Mouse (Mus musculus) megakaryocyte, embryonic 14.5 days (primary cell): ENCODE results near the gene Naaladl1. TPM values are rescaled to one million over a fixed set of nuclear protein-coding genes. Genes with fewer than 3 reads are reported as not detected.

Source experiments
- H3K27me3 ChIP-seq: replicated peaks from 2 replicates; pipeline ENCODE3; 2012; ENCODE audit warnings: inconsistent platforms
- H3K36me3 ChIP-seq: replicated peaks from 2 replicates; pipeline ENCODE3; 2012; ENCODE audit warnings: low read length, inconsistent platforms, mixed read lengths
- H3K4me1 ChIP-seq: 2 replicates; pipeline ENCODE4 v1.6.1; 2012; ENCODE audit warnings: inconsistent platforms
- H3K4me3 ChIP-seq: replicated peaks from 2 replicates; pipeline ENCODE3; 2012; ENCODE audit warnings: moderate library complexity, mild to moderate bottlenecking, inconsistent platforms
- H3K9me3 ChIP-seq: 2 replicates; pipeline ENCODE4 v1.6.1; 2012; ENCODE audit warnings: inconsistent platforms
- FLI1 ChIP-seq: IDR thresholded peaks from 2 replicates; pipeline ENCODE4 v1.6.1; 2012; ENCODE audit warnings: low read length, inconsistent platforms, mixed read lengths
- GATA1 ChIP-seq: IDR thresholded peaks from 3 replicates; pipeline ENCODE4 v1.6.1; 2012; ENCODE audit warnings: mixed read lengths, low read length, inconsistent platforms, borderline replicate concordance
- polyA plus RNA-seq: library from polyadenylated mRNA; stranded (reverse); fragments of >175 nt; gene quantifications from 2 replicates; pipeline ENCODE4 v1.2.3, GENCODE M21; 2012; ENCODE audit warnings: low replicate concordance; ENCODE audit not compliant: insufficient read depth

The Naaladl1 gene
- polyA plus RNA-seq, 1 experiment: 0.30 TPM

DNA sequence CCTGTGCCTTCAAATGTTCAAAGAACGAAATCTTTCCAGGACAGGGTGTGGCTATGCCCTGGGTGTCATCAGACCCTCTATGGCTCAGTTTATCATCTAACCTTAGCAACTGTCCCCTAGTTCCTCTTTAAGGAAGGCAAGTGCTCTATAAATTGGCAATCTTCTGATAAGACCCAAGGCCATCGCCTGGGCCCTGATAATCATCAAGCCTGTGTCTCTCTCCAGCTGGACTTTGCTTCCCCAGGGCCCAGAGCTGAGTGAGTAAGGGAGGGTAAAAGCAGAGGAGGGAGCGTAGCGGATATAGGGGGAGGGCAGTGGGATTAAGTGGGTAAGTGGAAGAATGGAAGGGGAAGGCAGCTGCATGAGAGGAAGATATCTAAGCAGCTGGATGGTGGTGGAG lies 1.1 kb upstream of the Naaladl1 start:
- Histone ChIP-seq H3K36me3 (peaks cover 5% of the 10 kb centered on the region), H3K4me3 (no peak overlapping the region), H3K27me3 (no peaks in the 10 kb centered on the region), H3K4me1 (peaks cover 55% of the 10 kb centered on the region), H3K9me3 (no peaks in the 10 kb centered on the region)
- TF ChIP-seq FLI1: no peak
- TF ChIP-seq GATA1: no peak

DNA sequence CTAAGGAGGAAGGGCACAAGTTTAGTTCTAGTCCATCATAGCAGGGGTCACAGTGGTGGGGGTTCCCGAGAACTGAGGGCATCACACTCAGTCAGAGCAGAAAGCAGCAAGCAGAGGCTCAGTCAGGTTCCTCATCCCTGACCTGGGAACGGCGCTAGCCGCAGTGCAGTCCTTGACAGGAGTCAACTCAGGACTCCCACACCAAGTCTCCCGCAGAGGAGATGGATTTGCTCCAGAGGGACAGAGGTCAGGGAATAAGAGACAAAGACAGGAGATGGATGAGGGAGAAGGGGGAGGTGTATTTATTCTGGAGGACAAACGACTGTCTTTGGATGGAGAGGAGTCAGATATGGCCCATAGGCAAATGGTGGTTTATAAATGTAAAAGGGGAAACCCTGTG lies 7.5 kb downstream of the Naaladl1 start:
- H3K4me1 ChIP-seq: peaks cover 60% of the 10 kb centered on the region
- peaks cover 47% of the 10 kb centered on the region for H3K36me3 ChIP-seq
- no peaks in the 10 kb centered on the region for H3K27me3 ChIP-seq
- H3K9me3 ChIP-seq: no peaks in the 10 kb centered on the region
- H3K4me3 ChIP-seq: no peak overlapping the region
- TF ChIP-seq FLI1: no peak
- no peak for TF ChIP-seq GATA1

GRCm38 (mm10) chr19:6116113-6116850 lies 10.7 kb downstream of the Naaladl1 start:
- Histone ChIP-seq H3K4me3 (peak overlapping the region; percentile 98), H3K27me3 (no peaks in the 10 kb centered on the region), H3K36me3 (peaks cover 67% of the 10 kb centered on the region), H3K9me3 (no peaks in the 10 kb centered on the region), H3K4me1 (peaks cover 56% of the 10 kb centered on the region)
- TF ChIP-seq FLI1 (no peak), GATA1 (no peak)

GRCm38 (mm10) chr19:6117346-6117985 lies 11.9 kb downstream of the Naaladl1 start:
- peaks cover 56% of the 10 kb centered on the region for H3K4me1 ChIP-seq
- H3K4me3 ChIP-seq: peak overlapping the region; percentile 98
- H3K27me3 ChIP-seq: no peaks in the 10 kb centered on the region
- TF ChIP-seq FLI1: no peak
- TF ChIP-seq GATA1: no peak
- H3K36me3 ChIP-seq: peaks cover 72% of the 10 kb centered on the region
- no peaks in the 10 kb centered on the region for H3K9me3 ChIP-seq

- H3K9me3 ChIP-seq: no peaks in the 10 kb centered on the region
- peaks cover 69% of the 10 kb centered on the region for H3K36me3 ChIP-seq
- H3K4me1 ChIP-seq: peaks cover 51% of the 10 kb centered on the region
- no peaks in the 10 kb centered on the region for H3K27me3 ChIP-seq
- TF ChIP-seq FLI1 (no peak), GATA1 (no peak)
- peak within 1 kb of the TSS; percentile 98 for H3K4me3 ChIP-seq
Observed at GRCm38 (mm10) chr19:6117986-6118676, 12.5 kb downstream of the Naaladl1 start, which contains the start of gene Sac3d1. TSS of gene Sac3d1 (minus strand) at chr19:6118650.

DNA sequence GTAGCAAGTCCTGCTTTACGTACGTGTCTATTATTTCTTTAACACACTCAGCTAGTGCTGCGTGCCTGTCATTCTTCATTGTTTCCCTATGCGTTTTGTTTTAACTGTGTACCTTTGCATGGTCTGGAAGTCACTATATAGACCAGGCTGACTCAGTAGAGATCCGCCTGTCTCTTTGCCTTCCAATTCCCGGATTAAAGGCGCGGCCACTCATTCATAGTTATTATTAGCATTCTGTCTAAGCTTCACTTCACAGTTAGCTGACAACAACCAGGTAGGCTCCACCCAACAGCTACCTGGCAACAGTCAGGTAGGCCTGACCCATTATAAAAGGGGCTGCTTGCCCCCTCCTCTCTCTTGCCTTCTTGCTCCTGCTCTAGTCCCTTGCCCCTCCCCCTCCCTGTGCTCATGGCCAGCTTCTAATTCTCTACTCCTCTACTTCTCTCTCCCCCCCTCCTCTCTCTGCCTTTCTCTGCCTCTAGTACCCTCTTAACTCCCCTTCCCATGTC lies 13.1 kb downstream of the Naaladl1 start:
- peak overlapping the region; percentile 98 for H3K4me3 ChIP-seq
- no peaks in the 10 kb centered on the region for H3K9me3 ChIP-seq
- H3K4me1 ChIP-seq: peaks cover 51% of the 10 kb centered on the region
- H3K36me3 ChIP-seq: peaks cover 70% of the 10 kb centered on the region
- H3K27me3 ChIP-seq: no peaks in the 10 kb centered on the region
- TF ChIP-seq GATA1: no peak
- no peak for TF ChIP-seq FLI1

- no peaks in the 10 kb centered on the region for H3K27me3 ChIP-seq
- H3K36me3 ChIP-seq: peaks cover 46% of the 10 kb centered on the region
- no peaks in the 10 kb centered on the region for H3K9me3 ChIP-seq
- TF ChIP-seq GATA1 (no peak), FLI1 (no peak)
- H3K4me1 ChIP-seq: peaks cover 40% of the 10 kb centered on the region
- H3K4me3 ChIP-seq: no peak overlapping the region
Observed at GRCm38 (mm10) chr19:6121761-6122160, 16.2 kb downstream of the Naaladl1 start.

- H3K4me3 ChIP-seq: no peak overlapping the region
- TF ChIP-seq FLI1 (no peak), GATA1 (no peak)
- H3K27me3 ChIP-seq: no peaks in the 10 kb centered on the region
- H3K9me3 ChIP-seq: no peaks in the 10 kb centered on the region
- H3K4me1 ChIP-seq: peaks cover 43% of the 10 kb centered on the region
- H3K36me3 ChIP-seq: peaks cover 45% of the 10 kb centered on the region
Observed at GRCm38 (mm10) chr19:6123330-6123729, 17.7 kb downstream of the Naaladl1 start.

DNA sequence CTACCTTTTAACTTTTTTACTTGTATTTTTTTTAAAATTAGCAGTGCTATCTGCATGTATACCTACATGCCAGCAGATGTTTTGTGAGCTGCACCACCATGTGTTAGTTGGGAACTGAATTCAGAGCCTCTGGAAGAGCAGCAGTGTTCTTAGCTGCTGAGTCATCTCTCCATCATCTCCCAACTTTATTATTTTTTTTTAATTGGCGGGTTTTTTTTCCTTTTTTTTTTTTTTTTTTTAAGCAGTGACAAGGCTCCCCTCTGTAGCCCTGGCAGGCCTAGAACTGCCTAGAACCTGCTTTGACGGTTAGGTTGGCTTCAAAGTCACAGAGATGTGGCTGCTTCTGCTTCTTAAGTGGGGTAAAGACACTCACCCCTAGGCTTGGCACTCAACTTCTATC lies 19.3 kb downstream of the Naaladl1 start:
- Histone ChIP-seq H3K4me1 (peaks cover 35% of the 10 kb centered on the region), H3K27me3 (no peaks in the 10 kb centered on the region), H3K36me3 (peaks cover 39% of the 10 kb centered on the region), H3K4me3 (no peak overlapping the region), H3K9me3 (no peaks in the 10 kb centered on the region)
- TF ChIP-seq GATA1 (no peak), FLI1 (no peak)
